Mouse (Mus musculus): ENCODE results near the gene Rprd1b. TPM values are rescaled to one million over a fixed set of nuclear protein-coding genes. Genes with fewer than 3 reads are reported as not detected.

The Rprd1b gene
- polyA plus RNA-seq, 1 experiment from 2014 or later = 43.4 TPM

DNA sequence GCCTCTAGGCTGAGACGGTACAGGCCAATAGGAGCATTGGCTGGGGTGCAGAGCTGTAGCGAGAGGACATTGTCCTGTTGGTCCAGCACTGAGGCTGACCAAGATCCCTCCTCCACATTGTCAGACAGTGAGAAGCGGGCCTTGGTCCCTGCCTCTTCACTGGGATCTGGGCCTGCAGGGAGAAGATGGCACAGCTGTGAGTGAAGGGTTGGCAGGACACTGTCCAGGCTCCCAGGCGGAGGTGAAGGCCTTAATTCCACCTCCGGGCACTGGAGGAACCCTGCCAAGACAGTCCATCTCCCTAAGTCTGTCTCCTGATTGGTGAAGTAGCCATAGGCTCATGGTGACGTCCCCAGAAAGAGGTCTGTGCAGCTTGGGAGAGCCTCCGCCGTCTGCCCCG lies 110.5 kb downstream of the Rprd1b start:
- H3K9me3 ChIP-seq (replicated peaks) = no peaks in the 10 kb centered on the region
- no peaks in the 10 kb centered on the region for H3K36me3 ChIP-seq
- no peak overlapping the region for H3K9ac ChIP-seq
- WGBS = 92% methylated on average over 9 of the region's 9 CpGs
- no peak for ATAC-seq (ENCODE audit: insufficient number of reproducible peaks, low FRiP score, low TSS enrichment, low read depth)
- no peaks in the 10 kb centered on the region for H3K27me3 ChIP-seq
- H3K4me2 ChIP-seq (replicated peaks) = no peak overlapping the region
- no peak overlapping the region for H3K4me3 ChIP-seq (replicated peaks)
- H3K27ac ChIP-seq (replicated peaks) = peak overlapping the region; percentile 88
- peaks cover 54% of the 10 kb centered on the region for H3K4me1 ChIP-seq

- Histone ChIP-seq H3K36me3 (no peaks in the 10 kb centered on the region), H3K9me3 (replicated peaks) (no peaks in the 10 kb centered on the region), H3K4me1 (peaks cover 54% of the 10 kb centered on the region), H3K4me2 (replicated peaks) (0 out of 2 replicates have a peak overlapping the region, but pooled peaks have one; percentile 4), H3K4me3 (replicated peaks) (no peak overlapping the region), H3K9ac (no peak overlapping the region), H3K27ac (replicated peaks) (peak overlapping the region; percentile 88), H3K27me3 (no peaks in the 10 kb centered on the region)
- ATAC-seq (ENCODE audit: insufficient number of reproducible peaks, low FRiP score, low TSS enrichment, low read depth) = peak; percentile 85
- 29% methylated on average over 7 of the region's 7 CpGs for WGBS
Measured at GRCm38 (mm10) chr2:158139628-158140027, 111.3 kb downstream of the Rprd1b start.

- Histone ChIP-seq H3K27me3 (0 out of 2 replicates have a peak, but pooled peaks cover 4% of the 10 kb centered on the region), H3K4me3 (replicated peaks) (no peak overlapping the region), H3K9me3 (replicated peaks) (no peaks in the 10 kb centered on the region), H3K4me1 (peaks cover 55% of the 10 kb centered on the region), H3K27ac (replicated peaks) (peak overlapping the region; percentile 88), H3K4me2 (replicated peaks) (no peak overlapping the region), H3K9ac (no peak overlapping the region), H3K36me3 (no peaks in the 10 kb centered on the region)
- no peak for ATAC-seq (ENCODE audit: insufficient number of reproducible peaks, low FRiP score, low TSS enrichment, low read depth)
- 77% methylated on average over 5 of the region's 5 CpGs for WGBS
Measured at GRCm38 (mm10) chr2:158140664-158141063, 112.4 kb downstream of the Rprd1b start.

- ATAC-seq (ENCODE audit: insufficient number of reproducible peaks, low FRiP score, low TSS enrichment, low read depth) = no peak
- Histone ChIP-seq H3K36me3 (no peaks in the 10 kb centered on the region), H3K4me2 (replicated peaks) (no peak overlapping the region), H3K9ac (no peak overlapping the region), H3K27ac (replicated peaks) (no peak overlapping the region; the same call in 1 of the 2 replicates), H3K27me3 (peaks cover 9% of the 10 kb centered on the region; the same call in 1 of the 2 replicates), H3K4me1 (peaks cover 56% of the 10 kb centered on the region), H3K9me3 (replicated peaks) (no peaks in the 10 kb centered on the region), H3K4me3 (replicated peaks) (no peak overlapping the region)
- WGBS = 79% methylated on average over 7 of the region's 7 CpGs
Measured at GRCm38 (mm10) chr2:158141271-158141670, 113.0 kb downstream of the Rprd1b start.

- no peak overlapping the region for H3K4me2 ChIP-seq (replicated peaks)
- no peaks in the 10 kb centered on the region for H3K9me3 ChIP-seq (replicated peaks)
- no peak overlapping the region for H3K27ac ChIP-seq (replicated peaks)
- no peak overlapping the region for H3K9ac ChIP-seq
- H3K4me3 ChIP-seq (replicated peaks) = no peak overlapping the region
- WGBS = 78% methylated on average over 7 of the region's 7 CpGs
- peaks cover 55% of the 10 kb centered on the region for H3K4me1 ChIP-seq
- H3K27me3 ChIP-seq = peaks cover 9% of the 10 kb centered on the region; the same call in 1 of the 2 replicates
- H3K36me3 ChIP-seq = no peaks in the 10 kb centered on the region
- ATAC-seq (ENCODE audit: insufficient number of reproducible peaks, low FRiP score, low TSS enrichment, low read depth) = no peak
Measured at GRCm38 (mm10) chr2:158141690-158142440, 113.6 kb downstream of the Rprd1b start.

DNA sequence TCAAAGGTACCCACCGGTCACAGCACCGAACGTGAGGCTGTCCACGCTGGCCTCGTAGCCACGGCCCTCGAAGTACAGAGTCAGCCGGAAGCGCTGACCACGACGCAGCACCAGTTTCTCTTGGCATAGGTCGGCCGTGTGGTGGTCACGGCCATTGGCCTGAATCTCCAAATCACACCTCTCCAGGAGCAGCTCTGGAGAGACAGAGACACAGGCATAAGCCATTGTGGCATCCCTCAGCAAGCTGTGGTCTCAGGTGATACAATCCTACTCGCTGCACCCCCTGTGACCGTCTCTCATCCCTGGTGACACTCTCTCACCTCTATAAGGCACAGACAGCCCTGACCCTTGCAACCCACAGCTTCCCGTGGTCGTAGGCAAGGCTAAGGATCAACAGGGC lies 114.7 kb downstream of the Rprd1b start:
- H3K4me1 ChIP-seq = peaks cover 55% of the 10 kb centered on the region
- H3K36me3 ChIP-seq = no peaks in the 10 kb centered on the region
- no peak for ATAC-seq (ENCODE audit: insufficient number of reproducible peaks, low FRiP score, low TSS enrichment, low read depth)
- H3K27ac ChIP-seq (replicated peaks) = no peak overlapping the region
- H3K9ac ChIP-seq = no peak overlapping the region
- WGBS = 83% methylated on average over 18 of the region's 18 CpGs
- H3K27me3 ChIP-seq = peaks cover 9% of the 10 kb centered on the region
- no peaks in the 10 kb centered on the region for H3K9me3 ChIP-seq (replicated peaks)
- no peak overlapping the region for H3K4me3 ChIP-seq (replicated peaks)
- no peak overlapping the region for H3K4me2 ChIP-seq (replicated peaks)

DNA sequence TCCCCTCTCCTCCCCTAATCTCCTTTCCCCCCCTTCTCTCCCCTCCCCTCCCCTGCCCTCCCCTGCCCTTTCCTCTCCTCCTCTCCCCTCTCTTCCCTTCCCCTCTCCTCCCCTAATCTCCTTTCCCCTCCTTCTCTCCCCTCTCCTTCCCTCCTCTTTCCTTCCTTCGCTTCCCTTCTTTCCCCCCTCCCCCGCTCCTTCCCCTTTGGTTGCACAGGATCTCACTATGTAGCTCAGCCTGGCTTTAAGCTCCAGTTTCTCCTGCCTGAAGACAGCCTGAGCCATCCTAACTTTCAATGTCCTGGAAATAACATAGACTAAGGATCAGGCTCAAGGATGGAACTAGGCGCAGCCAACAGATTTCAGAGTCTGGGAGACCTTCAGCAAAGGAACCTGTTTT lies 115.5 kb downstream of the Rprd1b start:
- no peak overlapping the region for H3K4me2 ChIP-seq (replicated peaks)
- no peak overlapping the region for H3K9ac ChIP-seq
- H3K27ac ChIP-seq (replicated peaks) = no peak overlapping the region
- H3K36me3 ChIP-seq = no peaks in the 10 kb centered on the region
- 65% methylated on average over 3 of the region's 3 CpGs for WGBS
- peaks cover 9% of the 10 kb centered on the region for H3K27me3 ChIP-seq
- no peak for ATAC-seq (ENCODE audit: insufficient number of reproducible peaks, low FRiP score, low TSS enrichment, low read depth)
- no peaks in the 10 kb centered on the region for H3K9me3 ChIP-seq (replicated peaks)
- no peak overlapping the region for H3K4me3 ChIP-seq (replicated peaks)
- H3K4me1 ChIP-seq = peaks cover 48% of the 10 kb centered on the region

DNA sequence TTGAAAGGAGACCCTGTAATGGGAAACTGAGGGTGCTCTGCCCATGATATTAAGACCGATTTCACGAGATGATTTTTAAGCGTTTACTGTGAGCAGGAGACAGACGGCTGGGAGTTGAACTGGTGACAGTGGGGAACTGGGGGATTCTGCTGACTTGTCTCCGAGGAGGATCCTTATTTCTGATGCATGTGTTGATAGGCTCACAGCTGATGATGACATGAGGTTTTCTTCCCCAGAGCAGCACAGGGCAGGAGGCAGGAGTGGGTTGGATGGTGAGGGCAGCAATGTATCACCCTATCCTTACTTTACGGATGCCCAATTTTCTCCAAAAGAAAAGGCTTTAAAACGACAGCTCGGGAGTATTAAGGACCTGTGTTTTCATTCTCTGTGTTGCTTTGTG lies 116.0 kb downstream of the Rprd1b start:
- H3K9me3 ChIP-seq (replicated peaks) = no peaks in the 10 kb centered on the region
- no peak overlapping the region for H3K4me2 ChIP-seq (replicated peaks)
- H3K36me3 ChIP-seq = no peaks in the 10 kb centered on the region
- peaks cover 44% of the 10 kb centered on the region for H3K4me1 ChIP-seq
- H3K9ac ChIP-seq = no peak overlapping the region
- no peak overlapping the region for H3K27ac ChIP-seq (replicated peaks)
- H3K4me3 ChIP-seq (replicated peaks) = no peak overlapping the region
- no peak for ATAC-seq (ENCODE audit: insufficient number of reproducible peaks, low FRiP score, low TSS enrichment, low read depth)
- H3K27me3 ChIP-seq = peaks cover 9% of the 10 kb centered on the region
- WGBS = 50% methylated on average over 8 of the region's 8 CpGs

GRCm38 (mm10) chr2:158144750-158145527 lies 116.6 kb downstream of the Rprd1b start:
- peaks cover 37% of the 10 kb centered on the region for H3K4me1 ChIP-seq
- no peaks in the 10 kb centered on the region for H3K9me3 ChIP-seq (replicated peaks)
- H3K9ac ChIP-seq = no peak overlapping the region
- no peaks in the 10 kb centered on the region for H3K36me3 ChIP-seq
- 83% methylated on average over 6 of the region's 6 CpGs for WGBS
- peaks cover 9% of the 10 kb centered on the region for H3K27me3 ChIP-seq
- H3K27ac ChIP-seq (replicated peaks) = no peak overlapping the region
- H3K4me2 ChIP-seq (replicated peaks) = 0 out of 2 replicates have a peak overlapping the region, but pooled peaks have one; percentile 66
- H3K4me3 ChIP-seq (replicated peaks) = peak overlapping the region; percentile 44; the same call in 1 of the 2 replicates
- no peak for ATAC-seq (ENCODE audit: insufficient number of reproducible peaks, low FRiP score, low TSS enrichment, low read depth)

- peaks cover 9% of the 10 kb centered on the region for H3K27me3 ChIP-seq
- no peaks in the 10 kb centered on the region for H3K9me3 ChIP-seq (replicated peaks)
- no peak for ATAC-seq (ENCODE audit: insufficient number of reproducible peaks, low FRiP score, low TSS enrichment, low read depth)
- 68% methylated on average over 5 of the region's 5 CpGs for WGBS
- no peaks in the 10 kb centered on the region for H3K36me3 ChIP-seq
- H3K27ac ChIP-seq (replicated peaks) = no peak overlapping the region
- peaks cover 31% of the 10 kb centered on the region for H3K4me1 ChIP-seq
- peak overlapping the region; percentile 66 for H3K4me2 ChIP-seq (replicated peaks)
- peak overlapping the region; percentile 44 for H3K4me3 ChIP-seq (replicated peaks)
- H3K9ac ChIP-seq = no peak overlapping the region
Measured at GRCm38 (mm10) chr2:158145528-158146065, 117.3 kb downstream of the Rprd1b start.

- H3K27me3 ChIP-seq = peaks cover 9% of the 10 kb centered on the region
- peak within 1 kb of the TSS; percentile 18 for H3K9ac ChIP-seq
- H3K9me3 ChIP-seq (replicated peaks) = no peaks in the 10 kb centered on the region
- H3K36me3 ChIP-seq = no peaks in the 10 kb centered on the region
- under 1% methylated on average over 33 of the region's 33 CpGs for WGBS
- ATAC-seq (ENCODE audit: insufficient number of reproducible peaks, low FRiP score, low TSS enrichment, low read depth) = peak; percentile 69; the same call in 1 of the 2 replicates
- H3K4me2 ChIP-seq (replicated peaks) = peak within 1 kb of the TSS; percentile 66
- H3K4me1 ChIP-seq = peaks cover 25% of the 10 kb centered on the region
- no peak within 1 kb of the TSS for H3K27ac ChIP-seq (replicated peaks)
- peak within 1 kb of the TSS; percentile 44 for H3K4me3 ChIP-seq (replicated peaks)
Measured at GRCm38 (mm10) chr2:158146223-158146622, 117.9 kb downstream of the Rprd1b start, which contains the start of gene Tgm2. TSS of gene Tgm2 (minus strand) at chr2:158146436.
